Mouse (Mus musculus) NIH3T3 (cell line): ENCODE results near the gene Fnbp1.

Experiments used
- DNase-seq: peaks from one replicate; pipeline ENCODE4 v3.0.0-alpha.2; 2012; ENCODE audit warnings: low read depth

The Fnbp1 gene

GRCm38 (mm10) chr2:31067059-31067595, 74.7 kb downstream of the Fnbp1 start:
- DNase-seq: no peak

- DNase-seq: no peak
Measured at GRCm38 (mm10) chr2:31066019-31066789, 75.6 kb downstream of the Fnbp1 start.

GRCm38 (mm10) chr2:31061868-31062628, 79.8 kb downstream of the Fnbp1 start:
- DNase-seq: peak; percentile 57

- DNase-seq: no peak
Measured at GRCm38 (mm10) chr2:31060787-31061730, 80.7 kb downstream of the Fnbp1 start.

- DNase-seq: no peak
Measured at GRCm38 (mm10) chr2:31060271-31060670, 81.5 kb downstream of the Fnbp1 start.

GRCm38 (mm10) chr2:31058443-31058842, 83.4 kb downstream of the Fnbp1 start:
- DNase-seq: no peak

- no peak for DNase-seq
Measured at GRCm38 (mm10) chr2:31057549-31058177, 84.1 kb downstream of the Fnbp1 start.

- no peak for DNase-seq
Measured at GRCm38 (mm10) chr2:31056070-31056469, 85.7 kb downstream of the Fnbp1 start.

GRCm38 (mm10) chr2:31053851-31054340, 87.9 kb downstream of the Fnbp1 start:
- DNase-seq: no peak

GRCm38 (mm10) chr2:31053426-31053825, 88.4 kb downstream of the Fnbp1 start:
- no peak for DNase-seq

GRCm38 (mm10) chr2:31052441-31052840, 89.4 kb downstream of the Fnbp1 start:
- no peak for DNase-seq

- no peak for DNase-seq
Measured at GRCm38 (mm10) chr2:31048037-31048436, 93.8 kb downstream of the Fnbp1 start.

- DNase-seq: no peak
Measured at GRCm38 (mm10) chr2:31043856-31044255, 98.0 kb downstream of the Fnbp1 start.

GRCm38 (mm10) chr2:31042881-31043280, 98.9 kb downstream of the Fnbp1 start:
- DNase-seq: peak; percentile 62

GRCm38 (mm10) chr2:31041386-31041785, 100.4 kb downstream of the Fnbp1 start:
- peak; percentile 78 for DNase-seq

- no peak for DNase-seq
Measured at GRCm38 (mm10) chr2:31040487-31040886, 101.3 kb downstream of the Fnbp1 start.

GRCm38 (mm10) chr2:31040043-31040442, 101.8 kb downstream of the Fnbp1 start:
- no peak for DNase-seq

GRCm38 (mm10) chr2:31036811-31037210, 105.0 kb downstream of the Fnbp1 start:
- no peak for DNase-seq

GRCm38 (mm10) chr2:31031972-31032371, 109.8 kb downstream of the Fnbp1 start:
- DNase-seq: no peak

- peak; percentile 35 for DNase-seq
Measured at GRCm38 (mm10) chr2:31026642-31027041, 115.2 kb downstream of the Fnbp1 start.

- DNase-seq: no peak
Measured at GRCm38 (mm10) chr2:31025458-31025857, 116.3 kb downstream of the Fnbp1 start.
